Comparison of ENCODE assay signal across 25 mouse cellular contexts in the genomic region with DNA sequence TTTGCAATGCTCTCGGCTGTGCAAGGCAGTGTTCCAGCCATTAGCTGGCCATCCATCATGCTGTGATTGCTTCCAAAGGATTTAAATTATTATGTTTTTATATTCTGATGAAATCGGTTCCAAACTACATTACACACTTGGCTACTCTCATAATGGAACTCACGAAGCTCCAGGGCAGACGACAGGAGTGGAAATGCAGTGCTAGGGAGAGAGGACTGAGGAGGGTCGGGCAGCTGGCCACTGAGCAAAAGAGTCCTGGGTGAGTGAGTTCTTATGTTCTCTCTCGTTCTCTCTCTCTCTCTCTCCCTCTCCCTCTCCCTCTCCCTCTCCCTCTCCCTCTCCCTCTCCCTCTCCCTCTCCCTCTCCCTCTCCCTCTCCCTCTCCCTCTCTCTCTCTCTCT.
DNase-seq lines count a peak whose midpoint lies in the region; ATAC-seq and TF ChIP-seq lines count a peak whose summit lies in the region.
"Had no signal": no experiment of that assay in that cellular context is flagged by ENCODE, and none has a peak within 500 bp of the region (broad histone marks: within the 10 kb centered on the region; RNA-seq: fewer than 3 reads in every experiment).

No protein-coding gene starts in this region.

- no peak for TF ChIP-seq CTCF in lung, embryonic 14.5 days (IDR thresholded peaks at IDR 0.05; ENCODE audit: low read depth)
- no peak for TF ChIP-seq CTCF in stomach, postnatal 0 days (IDR thresholded peaks at IDR 0.05; ENCODE audit: low read depth)

- no peak overlapping the region for H3K27ac ChIP-seq in hindbrain, embryonic 16.5 days (ENCODE audit: low read depth, low read length)
- H3K27ac ChIP-seq in hindbrain, embryonic 11.5 days (ENCODE audit: low read depth, low read length), result no peak overlapping the region
- H3K27ac ChIP-seq in lung, embryonic 14.5 days (ENCODE audit: low read depth), result no peak overlapping the region
- H3K27ac ChIP-seq in stomach, embryonic 16.5 days (ENCODE audit: low read length), result no peak overlapping the region
- no peak overlapping the region for H3K27ac ChIP-seq in stomach, postnatal 0 days (replicated peaks)
- H3K27ac ChIP-seq: heart, embryonic 10.5 days; heart, embryonic 15.5 days; limb, embryonic 10.5 days; limb, embryonic 15.5 days; liver, embryonic 13.5 days; macrophage; midbrain, embryonic 13.5 days had no signal

- no peak for DNase-seq in hindbrain, embryonic 11.5 days (ENCODE audit: low spot score)
- peak; percentile 3 for DNase-seq in lung, embryonic 14.5 days
- DNase-seq in lung, postnatal 14 days, result no peak
- DNase-seq in stomach, postnatal 0 days (ENCODE audit: low spot score), result no peak
- DNase-seq in heart, postnatal 25 days (ENCODE audit: low spot score), result no peak
- DNase-seq: adrenal gland, postnatal 25 days; cerebellum, adult 18-20 months; cerebellum, postnatal 14 days; gastrocnemius, postnatal 14 days; heart, adult 11 months; heart, postnatal 36 days; liver, embryonic 13.5 days; lung, adult 18-20 months; thymus, postnatal 14 days had no signal

- no peak for TF ChIP-seq EP300 in stomach, postnatal 0 days (optimal IDR thresholded peaks at IDR 0.05)

- H3K4me2 ChIP-seq in hindbrain, embryonic 16.5 days (ENCODE audit: low read length), result no peak overlapping the region
- no peak overlapping the region for H3K4me2 ChIP-seq in hindbrain, embryonic 11.5 days (replicated peaks; ENCODE audit: low read depth, low read length)
- H3K4me2 ChIP-seq in lung, embryonic 14.5 days, result no peak overlapping the region
- H3K4me2 ChIP-seq in stomach, embryonic 16.5 days (ENCODE audit: low read depth, low read length), result no peak overlapping the region
- H3K4me2 ChIP-seq in stomach, postnatal 0 days (replicated peaks; ENCODE audit: low read depth), result no peak overlapping the region
- H3K4me2 ChIP-seq: heart, embryonic 15.5 days; limb, embryonic 15.5 days; liver, embryonic 13.5 days; midbrain, embryonic 13.5 days had no signal

- H3K36me3 ChIP-seq in hindbrain, embryonic 16.5 days (ENCODE audit: control insufficient read depth, insufficient read depth, low read length), result no peaks in the 10 kb centered on the region
- H3K36me3 ChIP-seq in hindbrain, embryonic 11.5 days (ENCODE audit: control insufficient read depth, insufficient read depth, low read length), result no peaks in the 10 kb centered on the region
- H3K36me3 ChIP-seq in lung, embryonic 14.5 days (ENCODE audit: insufficient read depth), result no peaks in the 10 kb centered on the region
- H3K36me3 ChIP-seq in stomach, embryonic 16.5 days (ENCODE audit: control insufficient read depth, insufficient read depth, low read length), result no peaks in the 10 kb centered on the region
- no peaks in the 10 kb centered on the region for H3K36me3 ChIP-seq in stomach, postnatal 0 days (ENCODE audit: control insufficient read depth, insufficient read depth, low read length)
- H3K36me3 ChIP-seq: heart, embryonic 10.5 days; heart, embryonic 15.5 days; limb, embryonic 10.5 days; limb, embryonic 15.5 days; liver, embryonic 13.5 days; midbrain, embryonic 13.5 days had no signal

- WGBS in hindbrain, embryonic 16.5 days, result 39% methylated on average over 6 of the region's 6 CpGs
- 69% methylated on average over 6 of the region's 6 CpGs for WGBS in hindbrain, embryonic 11.5 days
- 40% methylated on average over 6 of the region's 6 CpGs for WGBS in lung, embryonic 14.5 days
- WGBS in stomach, embryonic 16.5 days, result 44% methylated on average over 6 of the region's 6 CpGs
- 40% methylated on average over 6 of the region's 6 CpGs for WGBS in stomach, postnatal 0 days

- no peaks in the 10 kb centered on the region for H3K9me3 ChIP-seq in hindbrain, embryonic 16.5 days (ENCODE audit: control insufficient read depth, low read length)
- no peaks in the 10 kb centered on the region for H3K9me3 ChIP-seq in hindbrain, embryonic 11.5 days (ENCODE audit: control insufficient read depth, low read length)
- H3K9me3 ChIP-seq in lung, embryonic 14.5 days (ENCODE audit: low read depth, low read length), result no peaks in the 10 kb centered on the region
- no peaks in the 10 kb centered on the region for H3K9me3 ChIP-seq in stomach, embryonic 16.5 days (replicated peaks; ENCODE audit: control insufficient read depth, low read length)
- H3K9me3 ChIP-seq in stomach, postnatal 0 days (ENCODE audit: control insufficient read depth, low read length), result no peaks in the 10 kb centered on the region
- H3K9me3 ChIP-seq: heart, embryonic 10.5 days; heart, embryonic 15.5 days; limb, embryonic 10.5 days; limb, embryonic 15.5 days; liver, embryonic 13.5 days; midbrain, embryonic 13.5 days had no signal

- H3K9ac ChIP-seq in hindbrain, embryonic 16.5 days (ENCODE audit: low read depth, low read length), result no peak overlapping the region
- H3K9ac ChIP-seq in hindbrain, embryonic 11.5 days (ENCODE audit: low read depth, low read length), result no peak overlapping the region
- no peak overlapping the region for H3K9ac ChIP-seq in lung, embryonic 14.5 days
- no peak overlapping the region for H3K9ac ChIP-seq in stomach, embryonic 16.5 days (ENCODE audit: low read length)
- H3K9ac ChIP-seq in stomach, postnatal 0 days (ENCODE audit: low read length), result no peak overlapping the region
- H3K9ac ChIP-seq: heart, embryonic 15.5 days; limb, embryonic 15.5 days; liver, embryonic 13.5 days; midbrain, embryonic 13.5 days had no signal

- H3K4me1 ChIP-seq in hindbrain, embryonic 16.5 days (ENCODE audit: control insufficient read depth, insufficient read depth, low read depth, low read length), result no peaks in the 10 kb centered on the region
- no peaks in the 10 kb centered on the region for H3K4me1 ChIP-seq in hindbrain, embryonic 11.5 days (replicated peaks; ENCODE audit: control insufficient read depth, insufficient read depth, low read length)
- no peaks in the 10 kb centered on the region for H3K4me1 ChIP-seq in lung, embryonic 14.5 days (ENCODE audit: insufficient read depth)
- no peaks in the 10 kb centered on the region for H3K4me1 ChIP-seq in stomach, embryonic 16.5 days (ENCODE audit: control insufficient read depth, insufficient read depth, low read length)
- no peaks in the 10 kb centered on the region for H3K4me1 ChIP-seq in stomach, postnatal 0 days (replicated peaks; ENCODE audit: control insufficient read depth, insufficient read depth)
- H3K4me1 ChIP-seq: heart, embryonic 10.5 days; heart, embryonic 15.5 days; limb, embryonic 10.5 days; limb, embryonic 15.5 days; liver, embryonic 13.5 days; midbrain, embryonic 13.5 days had no signal

- H3K4me3 ChIP-seq in hindbrain, embryonic 16.5 days (ENCODE audit: low read length), result no peak overlapping the region
- no peak overlapping the region for H3K4me3 ChIP-seq in hindbrain, embryonic 11.5 days (ENCODE audit: low read depth, low read length)
- no peak overlapping the region for H3K4me3 ChIP-seq in lung, embryonic 14.5 days (ENCODE audit: low read depth, low read length)
- no peak overlapping the region for H3K4me3 ChIP-seq in stomach, embryonic 16.5 days (replicated peaks; ENCODE audit: low read length)
- no peak overlapping the region for H3K4me3 ChIP-seq in stomach, postnatal 0 days (ENCODE audit: low read depth, low read length)
- H3K4me3 ChIP-seq: heart, embryonic 10.5 days; heart, embryonic 15.5 days; limb, embryonic 10.5 days; limb, embryonic 15.5 days; liver, embryonic 13.5 days; midbrain, embryonic 13.5 days had no signal

- peak; percentile 76; the same call in 1 of the 2 replicates for ATAC-seq in hindbrain, embryonic 16.5 days
- ATAC-seq in hindbrain, embryonic 11.5 days (ENCODE audit: low FRiP score), result no peak
- ATAC-seq in lung, embryonic 14.5 days (ENCODE audit: insufficient read depth), result no peak
- peak; percentile 53; the same call in 1 of the 2 replicates for ATAC-seq in stomach, embryonic 16.5 days (ENCODE audit: insufficient read depth, low FRiP score)
- no peak for ATAC-seq in stomach, postnatal 0 days (ENCODE audit: low FRiP score, low TSS enrichment)
- ATAC-seq: CD4-positive, CD25-positive, alpha-beta regulatory T cell, adult 4 months; forebrain, embryonic 14.5 days; intestine, postnatal 0 days; midbrain, embryonic 13.5 days had no signal

- intact Hi-C loops in heart, postnatal 25 days (cut with DNase I), result no loop called here

- H3K27me3 ChIP-seq in hindbrain, embryonic 16.5 days (replicated peaks; ENCODE audit: control insufficient read depth, insufficient read depth, low read length), result no peaks in the 10 kb centered on the region
- no peaks in the 10 kb centered on the region for H3K27me3 ChIP-seq in hindbrain, embryonic 11.5 days (ENCODE audit: control insufficient read depth, insufficient read depth, low read length)
- H3K27me3 ChIP-seq in lung, embryonic 14.5 days (ENCODE audit: insufficient read depth, low read length), result no peaks in the 10 kb centered on the region
- H3K27me3 ChIP-seq in stomach, embryonic 16.5 days (ENCODE audit: control insufficient read depth, insufficient read depth, low read length), result no peaks in the 10 kb centered on the region
- no peaks in the 10 kb centered on the region for H3K27me3 ChIP-seq in stomach, postnatal 0 days (ENCODE audit: control insufficient read depth, insufficient read depth, low read length)
- H3K27me3 ChIP-seq: heart, embryonic 15.5 days; limb, embryonic 15.5 days; liver, embryonic 13.5 days; midbrain, embryonic 13.5 days had no signal

Comparison
In these comparisons a context has a peak if more than half of its experiments do, and no peak if none do; other contexts are left out.
1. ATAC-seq: peak in hindbrain, embryonic 16.5 days (single experiment) and stomach, embryonic 16.5 days (single experiment); none in hindbrain, embryonic 11.5 days (single experiment), lung, embryonic 14.5 days (single experiment) and stomach, postnatal 0 days (single experiment).